Mouse (Mus musculus) stomach, embryonic 14.5 days (tissue): ENCODE results near the gene Olfr470. TPM values are rescaled to one million over a fixed set of nuclear protein-coding genes. Genes with fewer than 3 reads are reported as not detected.
"Not testable (repeated sequence)": the region's sequence is repeated elsewhere in the genome, so short reads cannot be mapped to it uniquely, and the experiment has no call there.

Experiments
- ATAC-seq: fragments of 200-750 bp; cut with Nextera tagmentation; 2 replicates; pipeline ENCODE4 v1.8.0; 2017; ENCODE audit warnings: low read depth, moderate TSS enrichment; ENCODE audit not compliant: insufficient number of reproducible peaks, insufficient read depth, low FRiP score
- H3K27ac ChIP-seq: fragments of 300-500 bp; sonication (generic); 2 replicates; pipeline ENCODE4 v1.5.1; 2014; ENCODE audit warnings: mild to moderate bottlenecking, low read length, moderate library complexity, mixed read lengths
- H3K27me3 ChIP-seq: fragments of 300-500 bp; sonication (generic); 2 replicates; pipeline ENCODE4 v1.6.1; 2014; ENCODE audit warnings: low read length, control low read depth, mixed read lengths; ENCODE audit not compliant: control insufficient read depth, insufficient read depth
- H3K36me3 ChIP-seq: fragments of 300-500 bp; sonication (generic); 2 replicates; pipeline ENCODE4 v1.6.1; 2014; ENCODE audit warnings: mild to moderate bottlenecking, control low read depth, low read length, moderate library complexity, mixed read lengths; ENCODE audit not compliant: control insufficient read depth, insufficient read depth
- H3K4me1 ChIP-seq: fragments of 300-500 bp; sonication (generic); 2 replicates; pipeline ENCODE4 v1.6.1; 2014; ENCODE audit warnings: low read length, control low read depth, mixed read lengths; ENCODE audit not compliant: control insufficient read depth, insufficient read depth
- H3K4me2 ChIP-seq: fragments of 300-500 bp; sonication (generic); replicated peaks from 2 replicates; pipeline ENCODE4 v1.6.1; 2014; ENCODE audit warnings: low read depth, low read length, control low read depth
- H3K4me3 ChIP-seq: fragments of 300-500 bp; sonication (generic); 2 replicates; pipeline ENCODE4 v1.5.1; 2014; ENCODE audit warnings: low read depth, low read length, control low read depth
- H3K9ac ChIP-seq: fragments of 300-500 bp; sonication (generic); replicated peaks from 2 replicates; pipeline ENCODE4 v1.6.1; 2014; ENCODE audit warnings: low read depth, mild to moderate bottlenecking, control low read depth, low read length, moderate library complexity, mixed read lengths
- H3K9me3 ChIP-seq: fragments of 300-500 bp; sonication (generic); 2 replicates; pipeline ENCODE4 v1.6.1; 2016; ENCODE audit warnings: low read depth, low read length, control low read depth; ENCODE audit not compliant: control insufficient read depth
- WGBS: fragments of 180-500 bp; shearing (Covaris S2); extraction: QIAGEN DNeasy Blood & Tissue Kit; methylation state at CpG from one replicate; pipeline ENCODE4 v1.1.7; 2014; 5-methylcytosine and 5-hydroxymethylcytosine counted together
- polyA plus RNA-seq: library from polyadenylated mRNA; unstranded; fragments of >200 nt; fragmentation: Nextera tagmentation; extraction: Ambion mirVana; gene quantifications from 2 replicates; pipeline ENCODE4 v1.2.1, GENCODE M21; 2014

Olfr470 gene
- not detected in 2 replicates for polyA plus RNA-seq

- ATAC-seq, H3K9ac ChIP-seq, H3K4me3 ChIP-seq, H3K9me3 ChIP-seq, H3K4me2 ChIP-seq, H3K27ac ChIP-seq, H3K27me3 ChIP-seq, H3K4me1 ChIP-seq, H3K36me3 ChIP-seq: not testable (repeated sequence)
- WGBS, result 70% methylated on average over 1 of the region's 1 CpGs
These were observed at the start of gene Olfr470 for GRCm38 (mm10) chr7:107847390-107847789. TSS of gene Olfr470 (minus strand) at chr7:107847490.

GRCm38 (mm10) chr7:107841719-107842118, 5.6 kb downstream of the Olfr470 start:
- no peak overlapping the region for H3K27ac ChIP-seq
- H3K36me3 ChIP-seq, result no peaks in the 10 kb centered on the region
- H3K9ac ChIP-seq, result no peak overlapping the region
- no peaks in the 10 kb centered on the region for H3K9me3 ChIP-seq
- H3K4me2 ChIP-seq, result no peak overlapping the region
- H3K4me3 ChIP-seq, result no peak overlapping the region
- H3K27me3 ChIP-seq, result no peaks in the 10 kb centered on the region
- H3K4me1 ChIP-seq, result no peaks in the 10 kb centered on the region
- 82% methylated on average over 1 of the region's 1 CpGs for WGBS
- ATAC-seq, result no peak

- not testable (repeated sequence) for H3K9me3 ChIP-seq, H3K4me3 ChIP-seq, H3K4me1 ChIP-seq, ATAC-seq, H3K27me3 ChIP-seq, H3K4me2 ChIP-seq, H3K36me3 ChIP-seq, H3K27ac ChIP-seq, H3K9ac ChIP-seq
These were observed 21.8 kb downstream of the Olfr470 start, which contains the start of gene Olfr469 for GRCm38 (mm10) chr7:107825441-107825840. TSS of gene Olfr469 (minus strand) at chr7:107825541.

- H3K36me3 ChIP-seq, H3K9me3 ChIP-seq, ATAC-seq, H3K9ac ChIP-seq, H3K4me2 ChIP-seq, H3K27me3 ChIP-seq, H3K27ac ChIP-seq, H3K4me1 ChIP-seq, H3K4me3 ChIP-seq: not testable (repeated sequence)
- WGBS, result 57% methylated on average over 2 of the region's 2 CpGs
These were observed 23.4 kb downstream of the Olfr470 start for GRCm38 (mm10) chr7:107823867-107824266.

- Histone ChIP-seq H3K27me3 (no peaks in the 10 kb centered on the region), H3K4me3 (no peak overlapping the region), H3K4me2 (no peak overlapping the region), H3K27ac (no peak overlapping the region), H3K9me3 (no peaks in the 10 kb centered on the region), H3K9ac (no peak overlapping the region), H3K4me1 (no peaks in the 10 kb centered on the region), H3K36me3 (no peaks in the 10 kb centered on the region)
- ATAC-seq, result no peak
These were observed 27.8 kb downstream of the Olfr470 start for GRCm38 (mm10) chr7:107819442-107819841.

- H3K9me3 ChIP-seq, result no peaks in the 10 kb centered on the region
- no peak within 1 kb of the TSS for H3K4me2 ChIP-seq
- H3K27ac ChIP-seq, result no peak within 1 kb of the TSS
- H3K27me3 ChIP-seq, result no peaks in the 10 kb centered on the region
- H3K36me3 ChIP-seq, result no peaks in the 10 kb centered on the region
- ATAC-seq, result no peak
- H3K4me1 ChIP-seq, result no peaks in the 10 kb centered on the region
- no peak within 1 kb of the TSS for H3K4me3 ChIP-seq
- no peak within 1 kb of the TSS for H3K9ac ChIP-seq
These were observed 35.3 kb downstream of the Olfr470 start, which contains the start of gene Olfr467 for GRCm38 (mm10) chr7:107811963-107812362. TSS of gene Olfr467 (plus strand) at chr7:107812263.

GRCm38 (mm10) chr7:107802138-107802537, 45.2 kb downstream of the Olfr470 start:
- ATAC-seq, result no peak
- H3K9me3 ChIP-seq, result no peaks in the 10 kb centered on the region; the same call in 1 of the 2 replicates
- H3K27ac ChIP-seq, result no peak overlapping the region
- H3K9ac ChIP-seq, result no peak overlapping the region
- no peaks in the 10 kb centered on the region for H3K36me3 ChIP-seq
- H3K4me2 ChIP-seq, result no peak overlapping the region
- WGBS, result 73% methylated on average over 3 of the region's 3 CpGs
- no peaks in the 10 kb centered on the region for H3K4me1 ChIP-seq
- no peak overlapping the region for H3K4me3 ChIP-seq
- no peaks in the 10 kb centered on the region for H3K27me3 ChIP-seq

GRCm38 (mm10) chr7:107801108-107801507, 46.2 kb downstream of the Olfr470 start, which contains the start of gene Ovch2:
TSS of gene Ovch2 (minus strand) at chr7:107801208.
- Histone ChIP-seq H3K4me1 (no peaks in the 10 kb centered on the region), H3K9ac (no peak within 1 kb of the TSS), H3K36me3 (no peaks in the 10 kb centered on the region), H3K9me3 (no peaks in the 10 kb centered on the region; the same call in 1 of the 2 replicates), H3K27me3 (no peaks in the 10 kb centered on the region), H3K27ac (no peak within 1 kb of the TSS), H3K4me3 (no peak within 1 kb of the TSS), H3K4me2 (no peak within 1 kb of the TSS)
- ATAC-seq, result no peak
- WGBS, result 89% methylated on average over 2 of the region's 2 CpGs

GRCm38 (mm10) chr7:107796500-107796899, 50.8 kb downstream of the Olfr470 start:
- Histone ChIP-seq H3K36me3 (no peaks in the 10 kb centered on the region), H3K4me2 (no peak overlapping the region), H3K4me3 (no peak overlapping the region), H3K4me1 (no peaks in the 10 kb centered on the region), H3K27ac (no peak overlapping the region), H3K9ac (no peak overlapping the region), H3K27me3 (no peaks in the 10 kb centered on the region), H3K9me3 (no peaks in the 10 kb centered on the region)
- ATAC-seq, result no peak
- 84% methylated on average over 2 of the region's 2 CpGs for WGBS
